Mouse (Mus musculus) left cerebral cortex, adult 11 months (tissue): Measurements from ENCODE around the gene Opa3.
"Not testable (repeated sequence)": the region's sequence is repeated elsewhere in the genome, so short reads cannot be mapped to it uniquely, and the experiment has no call there.

Experiments used
- DNase-seq: peaks from one replicate; pipeline ENCODE4 v3.0.0; 2022; ENCODE audit warnings: low spot score

The Opa3 gene

DNA sequence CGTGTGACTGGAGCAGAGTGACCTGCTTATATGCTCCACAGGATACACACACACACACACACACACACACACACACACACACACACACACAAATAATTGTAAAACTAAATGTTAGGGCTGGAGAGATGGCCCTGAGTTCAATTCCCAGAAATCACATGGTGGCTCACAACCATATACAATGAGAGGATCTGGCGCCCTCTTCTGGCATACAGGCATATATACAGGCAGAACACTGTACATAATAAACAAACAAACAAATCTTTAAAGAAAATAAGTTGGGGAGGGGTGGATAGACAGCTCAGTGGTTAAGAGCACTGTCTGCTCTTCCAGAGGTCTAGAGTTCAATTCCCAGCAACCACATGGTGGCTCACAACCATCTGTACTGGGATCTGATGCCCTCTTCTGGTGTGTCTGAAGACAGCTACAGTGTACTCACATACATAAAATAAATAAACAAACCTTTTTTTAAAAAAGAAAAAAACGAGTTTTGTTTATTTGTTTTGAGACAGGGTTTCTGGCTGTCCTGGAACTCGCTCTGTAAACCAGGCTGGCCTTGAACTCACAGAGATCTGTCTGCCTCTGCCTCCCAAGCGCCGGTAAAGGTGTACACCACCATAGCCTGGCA, 53.7 kb downstream of the Opa3 start:
- DNase-seq, result not testable (repeated sequence)

DNA sequence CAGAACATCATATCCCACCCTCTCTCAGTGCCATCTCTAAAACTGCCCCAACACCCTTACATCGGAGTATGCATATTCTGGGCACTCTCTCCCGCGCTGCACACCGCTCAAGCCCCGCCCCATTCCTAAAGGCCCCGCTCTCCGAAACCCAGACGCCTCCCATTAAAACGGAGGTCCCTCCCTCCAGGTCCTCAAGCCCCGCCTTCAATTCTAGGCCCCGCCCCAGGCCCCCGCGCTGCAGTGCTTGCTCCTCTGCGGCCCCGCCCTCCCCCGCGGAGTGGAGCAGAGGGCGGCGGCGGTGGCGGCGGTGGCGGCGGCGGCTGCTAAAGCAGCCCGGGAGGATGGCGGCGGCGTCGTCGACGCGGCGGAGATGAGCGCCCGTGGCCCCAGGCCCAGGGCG, 54.3 kb downstream of the Opa3 start, which contains the start of gene Rtn2:
Gene Rtn2, plus strand, starts transcription at position 240 of the 400 bp plus-strand sequence.
- DNase-seq, result peak; percentile 71

DNA sequence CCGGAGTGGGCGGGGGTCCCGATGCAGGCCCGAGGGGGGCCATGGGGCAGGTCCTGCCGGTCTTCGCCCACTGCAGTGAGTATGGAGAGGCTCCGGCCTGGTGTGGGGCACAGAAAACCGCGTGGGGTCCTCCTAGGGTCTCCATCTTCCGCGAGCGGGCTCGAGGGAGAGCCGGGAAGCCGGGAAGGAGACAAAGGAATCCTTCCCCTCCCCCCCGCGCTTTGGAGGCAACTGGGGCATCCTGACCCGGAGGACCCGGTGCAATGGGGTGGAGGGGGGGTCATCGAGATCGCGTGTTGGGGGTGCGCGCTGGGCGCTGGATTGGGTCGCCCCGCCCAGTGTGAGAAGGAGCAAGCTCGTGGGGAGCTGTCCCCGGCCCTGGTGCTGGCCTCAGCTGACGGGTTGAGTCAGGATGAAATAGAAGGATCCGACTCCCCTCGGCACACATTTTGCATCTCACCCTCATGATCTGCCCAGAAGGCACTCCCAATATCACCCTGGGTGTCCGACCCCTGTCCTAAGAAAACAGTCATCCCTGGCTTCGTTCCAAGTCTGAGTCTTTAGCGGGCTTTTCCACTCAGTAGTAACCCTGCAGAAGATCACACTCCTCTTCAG, 54.8 kb downstream of the Opa3 start:
- DNase-seq, result no peak

DNA sequence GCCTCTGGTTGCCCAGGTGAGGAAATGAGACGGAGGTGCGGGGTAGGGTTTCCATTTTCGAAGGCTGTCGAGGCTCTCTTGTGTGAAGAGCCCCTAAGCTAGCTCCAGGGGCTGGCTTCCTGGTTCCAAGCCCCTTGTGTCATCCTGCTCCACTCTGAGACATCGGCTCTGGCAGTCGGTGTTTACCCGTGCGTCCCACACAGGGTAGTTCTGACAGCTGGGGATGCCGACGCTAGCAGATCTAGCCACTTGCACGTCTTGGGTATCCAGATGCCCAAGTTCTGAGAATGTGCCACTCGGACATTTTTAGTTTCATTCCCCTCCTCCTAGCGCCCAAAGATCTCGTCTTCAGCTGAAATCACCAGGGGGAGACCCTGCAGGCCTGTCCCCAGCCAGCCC, 55.3 kb downstream of the Opa3 start:
- no peak for DNase-seq

DNA sequence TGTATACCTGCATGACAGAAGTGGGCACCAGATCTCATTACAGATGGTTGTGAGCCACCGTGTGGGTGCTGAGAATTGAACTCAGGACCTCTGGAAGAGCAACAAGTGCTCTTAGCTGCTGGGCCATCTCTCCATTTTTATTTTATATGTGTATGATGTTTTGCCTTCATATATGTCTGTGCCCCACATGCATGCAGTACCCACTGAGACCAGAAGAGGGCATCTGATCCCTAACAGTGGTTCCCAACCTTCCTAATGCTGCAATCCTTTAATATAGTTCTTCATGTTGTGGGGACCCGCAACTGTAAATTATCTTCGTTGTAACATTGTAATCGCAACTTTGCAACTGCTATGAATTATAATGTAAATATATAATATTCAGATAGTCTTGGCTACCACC, 56.6 kb downstream of the Opa3 start:
- DNase-seq, result no peak

DNA sequence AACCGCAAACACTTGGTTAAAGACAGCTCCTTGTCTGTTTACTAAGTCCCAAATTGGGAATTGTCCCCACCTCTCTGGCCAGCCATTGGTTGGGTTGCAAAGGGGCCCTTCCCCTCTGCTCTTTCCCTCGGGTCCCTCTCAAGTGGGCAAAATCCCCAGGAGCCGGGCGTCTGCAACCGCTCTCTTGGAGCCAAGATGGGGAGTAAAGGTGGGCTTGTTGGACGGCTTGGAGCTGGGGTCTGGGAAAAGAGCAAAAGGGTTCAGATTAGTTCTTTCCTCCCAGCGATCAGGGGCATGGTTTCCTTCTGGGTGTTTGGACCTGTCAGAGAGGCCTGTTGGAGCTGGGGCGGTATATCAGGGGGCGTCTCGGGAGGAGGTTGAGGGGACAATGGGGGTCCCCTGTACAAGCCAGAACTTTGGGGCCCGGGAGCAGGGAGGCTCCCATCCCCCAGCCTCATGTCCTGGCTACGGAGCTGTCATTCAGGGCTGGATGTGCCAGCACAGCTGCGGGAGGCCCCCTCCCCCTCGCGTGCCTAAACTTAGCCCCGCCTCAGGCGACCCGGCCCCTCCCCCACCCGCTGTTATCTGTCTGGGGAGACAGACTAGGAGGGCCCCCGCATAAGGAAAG, 62.9 kb downstream of the Opa3 start:
- DNase-seq, result no peak

DNA sequence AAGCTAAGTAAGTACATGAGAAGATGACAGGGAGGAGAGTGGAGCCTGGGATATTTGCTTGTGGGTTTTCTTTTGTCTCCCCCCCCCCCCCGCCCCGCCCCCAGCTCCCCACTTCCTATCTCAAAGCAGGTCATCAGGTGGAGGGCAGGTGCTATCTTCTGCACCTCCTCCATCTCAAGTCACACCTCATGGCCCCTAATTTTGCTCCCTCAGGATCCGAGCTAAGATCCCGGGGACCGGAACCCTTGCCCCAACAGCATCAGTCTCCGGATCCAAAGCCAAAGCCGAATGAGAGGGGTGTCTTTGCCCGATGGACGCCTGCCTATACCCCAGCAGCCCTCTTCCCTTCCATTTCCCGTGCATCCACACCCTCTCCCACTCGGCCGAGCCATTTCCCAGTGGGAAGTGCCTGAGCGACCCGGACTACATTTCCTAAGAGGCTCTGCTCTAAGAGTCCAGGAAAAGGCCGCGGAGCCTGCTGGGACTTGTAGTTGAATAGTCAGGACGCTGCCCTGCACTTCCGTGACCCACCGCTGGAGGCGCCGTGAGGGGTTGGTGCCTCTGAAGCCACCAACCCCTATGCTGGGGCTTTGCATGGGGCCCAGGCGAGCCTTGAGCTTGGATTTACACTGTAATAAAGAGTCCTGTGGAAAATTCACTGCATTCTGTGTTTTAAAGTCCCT, 67.5 kb downstream of the Opa3 start:
- peak; percentile 92 for DNase-seq

DNA sequence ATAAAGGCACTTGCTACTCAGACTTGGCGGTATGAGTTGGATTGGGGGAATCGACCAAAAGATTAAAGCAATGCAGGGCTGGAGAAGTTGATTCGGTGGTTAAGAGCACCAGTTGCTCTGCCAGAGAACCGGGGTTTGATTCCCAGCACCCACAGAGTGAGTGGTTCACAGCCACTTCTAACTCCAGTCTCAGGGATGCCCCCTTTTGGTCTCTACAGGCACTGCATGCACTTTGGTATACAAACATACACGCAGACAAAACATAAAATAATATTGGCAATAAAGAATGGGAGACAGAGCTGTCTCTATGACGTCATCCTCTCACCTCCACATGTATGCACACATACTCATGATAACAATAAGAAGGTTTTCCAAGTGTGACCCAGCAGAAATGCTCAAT, 68.9 kb downstream of the Opa3 start:
- no peak for DNase-seq

DNA sequence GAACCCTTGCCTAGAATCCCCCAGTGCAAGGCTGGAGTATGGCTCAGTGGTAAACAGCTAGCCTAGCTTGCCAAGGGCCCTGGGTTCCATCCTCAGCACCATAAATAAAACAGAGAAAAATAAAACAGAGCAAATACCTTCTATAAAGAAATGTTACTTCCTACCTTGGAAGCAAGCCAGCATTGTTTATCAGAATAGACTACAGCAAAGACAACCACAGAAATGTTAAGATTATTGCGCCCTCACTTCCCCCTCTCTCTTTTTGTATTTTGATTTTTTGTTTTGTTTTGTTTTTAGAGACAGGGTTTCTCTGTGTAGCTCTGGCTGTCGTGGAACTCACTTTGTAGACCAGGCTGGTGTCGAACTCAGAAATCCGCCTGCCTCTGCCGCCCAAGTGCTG, 69.7 kb downstream of the Opa3 start:
- no peak for DNase-seq

DNA sequence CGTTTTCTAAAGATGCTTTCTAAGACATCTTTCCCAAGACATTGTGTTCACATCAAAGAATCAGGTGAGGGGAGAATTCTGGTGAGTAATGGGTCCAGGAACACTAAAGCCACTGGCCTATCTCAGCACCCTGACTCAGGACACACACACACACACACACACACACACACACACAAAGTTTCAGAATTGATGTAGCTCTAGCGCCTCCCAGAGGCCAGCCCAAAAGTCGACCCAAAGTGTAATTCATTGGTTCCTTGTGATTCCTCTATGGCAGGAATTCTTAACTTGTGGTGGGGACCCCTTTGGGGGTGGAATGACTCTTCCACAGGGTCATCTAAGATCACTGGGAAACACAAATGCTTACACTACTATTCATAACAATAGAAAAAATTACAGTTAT, 71.1 kb downstream of the Opa3 start:
- DNase-seq, result no peak

DNA sequence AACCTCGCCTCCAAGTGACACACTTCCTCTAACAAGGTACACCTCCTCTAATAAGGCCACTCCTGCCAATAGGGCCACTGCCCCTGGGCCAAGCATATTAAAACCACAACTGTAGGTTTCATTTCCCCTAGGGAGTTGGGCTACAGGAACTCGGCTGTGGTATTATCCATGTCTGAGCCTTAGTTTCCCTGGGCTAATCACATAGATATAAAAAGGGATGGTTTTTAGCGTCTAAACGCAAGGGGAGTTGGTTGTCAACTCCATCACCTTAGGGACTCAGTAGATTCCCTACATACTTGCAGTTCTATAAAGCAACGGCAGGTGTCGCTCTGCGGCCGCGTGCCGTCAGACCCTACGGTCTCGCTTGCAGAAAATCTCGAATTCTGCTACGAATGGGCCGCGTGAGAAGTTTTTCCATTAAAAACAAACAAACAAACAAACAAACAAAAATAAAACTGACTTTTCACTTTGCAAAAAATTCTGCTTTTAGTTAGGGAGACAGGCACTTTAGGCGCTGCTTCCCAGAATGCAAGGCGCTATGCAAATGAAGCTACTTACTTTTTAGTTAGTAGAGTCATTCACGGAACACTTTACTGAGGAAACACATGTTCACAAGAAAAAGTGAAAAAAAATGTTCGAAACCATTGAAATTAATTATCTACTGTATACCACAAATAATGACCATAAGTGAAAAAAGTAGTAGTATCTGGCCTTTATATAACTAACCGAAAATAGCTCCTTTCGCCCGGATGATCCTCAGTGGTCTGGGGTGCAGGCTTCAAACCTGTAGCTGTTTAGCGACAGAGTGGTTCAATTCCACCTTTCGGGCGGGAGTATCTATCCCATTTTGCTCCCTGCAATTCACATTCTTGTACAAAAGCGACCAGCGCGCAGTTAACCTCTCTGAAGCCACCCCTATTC, 72.6 kb downstream of the Opa3 start:
- DNase-seq, result no peak

DNA sequence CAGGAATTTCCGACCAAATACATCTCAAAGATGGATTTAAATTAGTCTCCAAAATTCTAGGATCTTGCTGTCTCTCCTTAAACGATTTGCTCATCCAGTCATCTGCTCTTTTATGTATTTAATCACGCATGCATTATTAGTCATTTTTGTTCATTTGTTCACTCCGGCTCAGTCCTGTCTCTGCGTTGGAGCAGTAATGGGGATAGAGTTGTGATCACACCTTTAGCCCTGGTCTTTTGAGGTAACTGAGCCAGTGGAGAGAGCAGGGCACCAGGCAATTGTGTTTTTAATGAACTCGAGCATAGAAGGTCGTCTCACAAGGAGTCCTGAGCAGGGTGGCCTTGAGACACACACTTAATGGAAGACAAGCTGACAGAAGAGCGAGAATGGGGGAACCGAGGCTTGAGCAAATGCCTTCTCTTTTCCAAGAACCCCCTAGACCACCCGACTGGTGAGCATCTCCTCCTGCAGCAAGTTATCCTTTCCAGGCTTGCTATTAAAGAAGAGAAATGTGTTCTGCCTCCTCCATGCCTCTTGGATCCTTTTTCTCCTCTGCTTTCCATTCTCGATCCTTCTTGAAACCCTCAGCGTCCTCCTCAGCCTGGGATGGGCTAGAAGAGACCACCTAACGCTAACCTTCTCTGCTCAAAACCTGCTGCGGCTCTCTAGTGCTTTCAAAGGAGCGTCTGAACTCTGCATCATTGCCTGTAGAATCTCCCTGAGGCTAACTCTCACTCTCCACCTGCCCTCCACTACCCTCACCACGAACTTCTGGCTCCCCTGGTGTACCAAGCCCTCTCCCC, 73.5 kb downstream of the Opa3 start:
- DNase-seq, result no peak

DNA sequence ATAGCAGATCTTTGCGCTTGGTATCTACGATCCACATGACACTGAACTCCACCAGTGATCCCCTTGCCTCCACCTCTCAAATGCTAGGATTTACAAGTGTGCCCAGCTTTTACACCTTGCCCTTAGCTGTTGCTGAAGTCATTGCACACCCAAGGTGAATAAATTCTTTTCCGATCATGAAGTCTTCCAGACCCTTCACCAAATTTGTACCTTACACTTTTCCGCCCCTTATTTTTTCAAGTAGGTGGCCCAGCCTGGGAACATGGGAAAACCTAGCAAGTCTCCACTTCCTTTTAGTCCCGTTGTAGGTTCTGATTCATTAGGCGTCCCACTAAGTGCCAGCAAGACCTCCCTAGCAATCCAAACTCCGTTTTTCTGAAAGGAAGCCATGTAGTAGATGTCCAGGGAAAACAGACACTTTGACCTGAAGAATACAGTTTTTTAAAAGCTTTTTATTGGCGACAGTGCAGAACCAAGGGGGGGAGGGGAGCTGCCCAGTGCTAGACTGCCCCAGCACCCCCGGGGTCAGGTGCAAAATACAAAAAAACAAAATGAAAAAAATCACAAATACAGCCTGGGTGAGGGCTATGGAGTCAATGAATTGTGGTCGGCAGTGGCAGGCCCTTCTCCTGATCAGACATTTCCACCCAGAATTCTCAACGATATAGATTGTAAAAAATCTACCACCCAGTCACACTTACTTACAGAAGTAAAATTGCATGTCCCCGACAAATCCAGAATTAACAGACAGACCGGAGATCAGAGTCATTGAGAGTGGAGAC, 74.3 kb downstream of the Opa3 start:
- no peak for DNase-seq

DNA sequence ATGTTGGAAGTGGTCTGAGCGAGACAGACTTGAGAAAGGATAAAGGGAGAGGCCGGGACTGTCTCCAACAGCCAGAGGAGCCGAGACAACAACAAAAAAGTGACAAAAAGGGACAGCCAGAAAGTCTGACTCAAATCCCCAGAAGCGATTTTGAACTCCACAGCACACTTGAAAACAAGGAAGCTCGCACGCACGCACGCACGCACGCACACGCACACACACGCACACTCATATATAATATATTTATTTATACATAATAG, 74.8 kb downstream of the Opa3 start:
- no peak for DNase-seq

DNA sequence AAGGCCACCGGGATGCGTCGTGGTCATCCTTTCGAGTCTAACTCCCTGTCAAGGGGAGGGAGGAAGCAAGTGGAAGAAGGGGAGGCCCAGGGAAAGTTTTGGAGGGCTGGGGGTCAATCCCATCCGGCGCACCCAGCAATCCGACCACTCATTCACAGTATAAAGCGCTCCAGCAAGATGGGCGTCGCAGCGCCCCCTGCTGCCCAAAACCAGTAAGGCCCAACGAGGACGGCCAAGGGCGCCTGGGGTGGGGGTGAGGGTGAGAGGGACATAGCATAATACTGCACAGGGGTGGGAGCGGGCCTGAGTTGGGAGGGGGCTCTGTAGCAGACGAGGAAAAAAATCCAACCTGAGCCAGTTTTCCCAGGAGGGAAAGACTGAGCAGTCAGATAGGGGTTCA, 75.6 kb downstream of the Opa3 start:
- no peak for DNase-seq

DNA sequence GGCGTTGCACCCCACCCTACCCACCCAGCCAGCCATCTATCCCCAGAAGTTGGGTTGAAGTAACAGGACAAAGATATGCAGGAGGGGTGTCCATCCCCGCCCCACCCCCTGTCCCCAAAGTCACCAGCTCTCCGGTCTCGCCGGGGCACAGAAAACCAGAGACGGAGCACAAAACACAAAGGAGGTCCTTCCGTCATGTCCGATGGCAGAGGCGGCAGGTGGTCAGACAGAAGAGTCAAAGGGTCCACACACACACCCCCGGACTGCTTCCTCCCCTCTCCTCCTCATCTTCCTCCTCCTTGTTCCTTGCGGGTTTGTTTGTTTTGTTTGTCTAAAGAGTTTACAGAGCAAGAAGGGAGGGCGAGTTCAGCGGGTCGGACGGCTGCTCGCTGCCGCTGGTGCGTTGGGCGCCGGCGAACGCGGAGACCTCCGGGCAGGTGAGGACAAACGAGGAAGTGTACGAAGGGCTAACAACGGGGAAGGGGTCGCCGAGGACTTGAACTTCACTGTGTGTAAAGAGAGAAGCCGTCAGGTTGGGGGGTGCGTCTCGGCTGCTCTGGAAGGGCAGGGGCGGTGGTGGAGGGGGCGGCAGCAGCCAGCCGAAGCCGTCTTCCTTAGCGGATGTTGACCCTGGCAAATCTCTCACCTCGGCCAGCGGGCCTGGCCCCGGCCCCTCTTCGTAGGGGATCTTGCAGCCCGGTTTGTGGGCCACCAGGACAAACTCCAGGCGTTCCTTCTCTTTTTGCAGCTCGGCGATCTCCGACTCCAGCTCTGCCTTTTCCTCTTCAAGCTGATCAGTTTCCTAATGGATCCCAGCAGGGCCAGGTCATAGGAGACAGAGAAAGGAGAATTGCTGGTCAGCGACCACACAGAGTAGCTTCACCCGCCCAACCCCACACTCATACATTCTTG, 76.6 kb downstream of the Opa3 start:
- DNase-seq, result no peak

DNA sequence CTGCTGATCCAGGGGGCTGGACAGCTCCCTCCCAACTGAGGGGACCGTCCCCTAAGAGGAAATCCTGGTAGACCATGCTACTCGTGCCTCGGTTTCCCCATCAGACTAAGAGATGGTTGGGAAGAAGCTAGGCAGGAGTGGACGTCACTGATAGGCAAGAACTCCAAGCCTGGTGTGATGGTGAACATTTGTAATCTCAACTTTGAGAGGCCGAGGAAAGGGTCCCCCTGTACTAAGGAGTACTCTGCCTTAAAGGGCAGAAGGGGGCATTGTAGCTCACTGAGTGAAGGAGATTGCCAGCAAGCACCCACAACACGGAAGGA, 77.2 kb downstream of the Opa3 start:
- DNase-seq, result no peak
